Mouse (Mus musculus): ENCODE data around the gene Unc13b.

- peak; percentile 10; the same call in 1 of the 2 replicates for TF ChIP-seq CTCF (IDR thresholded peaks at IDR 0.05)
- TF ChIP-seq EP300 (IDR thresholded peaks at IDR 0.05): no peak
Measured at GRCm38 (mm10) chr4:43060286-43060685, 1.5 kb downstream of the Unc13b start.

All from lung, postnatal 0 days (tissue).